Mouse (Mus musculus): ENCODE results near the gene Trrap. TPM values are rescaled to one million over a fixed set of nuclear protein-coding genes. Genes with fewer than 3 reads are reported as not detected.
A peak's percentile ranks its signal among the peaks of the same experiment; 100 is the strongest.

Gene Trrap
- total RNA-seq, 2 experiments from 2014 or later = 43.8 to 76.4 TPM

GRCm38 (mm10) chr5:144773231-144773630, 5.7 kb downstream of the Trrap start:
- no peak for ATAC-seq (replicated peaks; ENCODE audit: poor library complexity, severe bottlenecking)

- ATAC-seq (replicated peaks; ENCODE audit: poor library complexity, severe bottlenecking) = no peak
Measured at GRCm38 (mm10) chr5:144780654-144781053, 13.1 kb downstream of the Trrap start.

GRCm38 (mm10) chr5:144786464-144786863, 18.9 kb downstream of the Trrap start:
- no peak for ATAC-seq (replicated peaks; ENCODE audit: poor library complexity, severe bottlenecking)

- no peak for ATAC-seq (replicated peaks; ENCODE audit: poor library complexity, severe bottlenecking)
Measured at GRCm38 (mm10) chr5:144793374-144793773, 25.8 kb downstream of the Trrap start.

GRCm38 (mm10) chr5:144794687-144795086, 27.2 kb downstream of the Trrap start:
- peak; percentile 64 for ATAC-seq (replicated peaks; ENCODE audit: poor library complexity, severe bottlenecking)

- no peak for ATAC-seq (replicated peaks; ENCODE audit: poor library complexity, severe bottlenecking)
Measured at GRCm38 (mm10) chr5:144797116-144797515, 29.6 kb downstream of the Trrap start.

- ATAC-seq (replicated peaks; ENCODE audit: poor library complexity, severe bottlenecking) = no peak
Measured at GRCm38 (mm10) chr5:144803066-144803465, 35.5 kb downstream of the Trrap start.

GRCm38 (mm10) chr5:144804181-144804580, 36.6 kb downstream of the Trrap start:
- ATAC-seq (replicated peaks; ENCODE audit: poor library complexity, severe bottlenecking) = no peak

GRCm38 (mm10) chr5:144806931-144807330, 39.4 kb downstream of the Trrap start:
- no peak for ATAC-seq (replicated peaks; ENCODE audit: poor library complexity, severe bottlenecking)

GRCm38 (mm10) chr5:144828365-144829102, 61.0 kb downstream of the Trrap start:
- ATAC-seq (replicated peaks; ENCODE audit: poor library complexity, severe bottlenecking) = no peak

- ATAC-seq (replicated peaks; ENCODE audit: poor library complexity, severe bottlenecking) = no peak
Measured at GRCm38 (mm10) chr5:144829631-144830030, 62.1 kb downstream of the Trrap start.

GRCm38 (mm10) chr5:144831840-144832469, 64.4 kb downstream of the Trrap start:
- ATAC-seq (replicated peaks; ENCODE audit: poor library complexity, severe bottlenecking) = peak; percentile 54

- peak; percentile 44; the same call in 1 of the 2 replicates for ATAC-seq (replicated peaks; ENCODE audit: poor library complexity, severe bottlenecking)
Measured at GRCm38 (mm10) chr5:144836100-144836499, 68.6 kb downstream of the Trrap start.

- ATAC-seq (replicated peaks; ENCODE audit: poor library complexity, severe bottlenecking) = no peak
Measured at GRCm38 (mm10) chr5:144845352-144845751, 77.8 kb downstream of the Trrap start.

- no peak for ATAC-seq (replicated peaks; ENCODE audit: poor library complexity, severe bottlenecking)
Measured at GRCm38 (mm10) chr5:144848735-144849134, 81.2 kb downstream of the Trrap start.

GRCm38 (mm10) chr5:144849932-144850331, 82.4 kb downstream of the Trrap start:
- ATAC-seq (replicated peaks; ENCODE audit: poor library complexity, severe bottlenecking) = no peak

GRCm38 (mm10) chr5:144851820-144852219, 84.3 kb downstream of the Trrap start:
- 0 out of 2 replicates have a peak, but pooled peaks have one; percentile 31 for ATAC-seq (replicated peaks; ENCODE audit: poor library complexity, severe bottlenecking)

- no peak for ATAC-seq (replicated peaks; ENCODE audit: poor library complexity, severe bottlenecking)
Measured at GRCm38 (mm10) chr5:144853931-144854330, 86.4 kb downstream of the Trrap start.

- no peak for ATAC-seq (replicated peaks; ENCODE audit: poor library complexity, severe bottlenecking)
Measured at GRCm38 (mm10) chr5:144855936-144856335, 88.4 kb downstream of the Trrap start.

- no peak for ATAC-seq (replicated peaks; ENCODE audit: poor library complexity, severe bottlenecking)
Measured at GRCm38 (mm10) chr5:144858527-144858926, 91.0 kb downstream of the Trrap start.

GRCm38 (mm10) chr5:144859284-144859683, 91.8 kb downstream of the Trrap start:
- ATAC-seq (replicated peaks; ENCODE audit: poor library complexity, severe bottlenecking) = no peak

- no peak for ATAC-seq (replicated peaks; ENCODE audit: poor library complexity, severe bottlenecking)
Measured at GRCm38 (mm10) chr5:144860913-144861312, 93.4 kb downstream of the Trrap start.

All from granulocyte monocyte progenitor cell, adult 5-6 weeks (primary cell).